10 mouse cellular contexts compared by ENCODE assay signal in the genomic region with DNA sequence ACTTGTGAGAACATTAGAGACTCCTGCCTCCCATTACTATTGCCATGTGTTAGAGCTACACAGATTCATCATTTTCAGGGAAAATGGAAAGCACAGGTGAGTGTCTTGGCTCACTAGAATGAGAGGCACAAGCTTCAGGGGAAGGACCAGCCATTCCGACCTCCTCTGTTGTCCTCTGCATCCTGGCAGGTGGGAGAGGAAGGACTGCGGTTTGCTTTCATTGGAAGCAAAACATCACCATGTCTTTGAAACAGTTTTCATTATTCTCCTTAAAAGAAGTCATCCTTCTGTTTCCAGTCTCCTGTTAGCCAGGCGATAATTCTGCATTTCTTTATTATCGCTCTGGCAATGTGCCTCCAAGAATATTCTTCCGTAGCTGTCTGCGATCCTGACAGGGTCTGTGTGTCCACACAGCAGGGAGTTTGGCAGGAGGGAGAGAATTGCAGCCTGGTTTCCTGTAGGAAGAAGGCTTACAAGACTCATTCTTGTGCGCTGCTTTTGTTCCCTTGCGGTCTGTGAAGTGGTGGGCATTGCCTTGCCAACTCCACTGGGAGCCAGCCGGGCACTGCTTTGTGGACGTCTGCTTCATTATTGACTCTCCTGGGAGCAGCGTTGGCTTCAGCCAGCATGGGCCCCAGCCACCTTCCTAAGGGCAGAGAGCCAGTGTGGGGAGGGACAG. TPM values are rescaled to one million over a fixed set of nuclear protein-coding genes. Genes with fewer than 3 reads are reported as not detected.
DNase-seq lines count a peak whose midpoint lies in the region; TF ChIP-seq lines count a peak whose summit lies in the region.
"Had no signal": no experiment of that assay in that cellular context is flagged by ENCODE, and none has a peak within 500 bp of the region (broad histone marks: within the 10 kb centered on the region; RNA-seq: fewer than 3 reads in every experiment).

No protein-coding gene starts in this region.

- TF ChIP-seq POLR2A in brain, embryonic 14.5 days (IDR thresholded peaks at IDR 0.05; ENCODE audit: borderline replicate concordance, extremely low read depth, insufficient read depth, insufficient read length, poor library complexity, severe bottlenecking) = no peak

- peak; percentile 63 for DNase-seq in layer of hippocampus, adult 9-11 months
- DNase-seq in layer of hippocampus, postnatal 25 days (ENCODE audit: extremely low spot score in 1 of 2, low spot score in 1 of 2) = no peak
- peak; percentile 91 for DNase-seq in brain, embryonic 14.5 days (ENCODE audit: low read depth)
- peak; percentile 69 to 74 for DNase-seq in cerebellum, postnatal 36 days
- DNase-seq in lung, postnatal 10 days = peak; percentile 5
- DNase-seq in adrenal gland, postnatal 36 days = no peak
- DNase-seq in thymus, postnatal 14 days = no peak
- DNase-seq in frontal cortex, postnatal 25 days (ENCODE audit: low spot score in 2 of 2) = no peak
- DNase-seq: kidney, postnatal 36 days; thymus, postnatal 25 days had no signal

- TF ChIP-seq CTCF in brain, embryonic 14.5 days (IDR thresholded peaks at IDR 0.05; ENCODE audit: borderline replicate concordance, extremely low read depth, insufficient read depth, insufficient read length) = no peak

RNA-seq across cellular contexts. Expression of gene Kif5c, which starts 36.2 kb away (rescaled TPM):
- 100 to 1,000 TPM; 561 to 562 TPM for total RNA-seq in layer of hippocampus, postnatal 25 days (2021)
- 123 and 253 TPM in 2 replicates for polyA plus RNA-seq in brain, embryonic 14.5 days (2012; rRNA removed)
- 1 to 10 TPM; 4.8 to 5.4 TPM for total RNA-seq in adrenal gland, postnatal 36 days (2021)

Comparison
In these comparisons a context has a peak if more than half of its experiments do, and no peak if none do; other contexts are left out.
1. DNase-seq: peak in layer of hippocampus, adult 9-11 months (single experiment), brain, embryonic 14.5 days (single experiment), cerebellum, postnatal 36 days (2 of 2) and lung, postnatal 10 days (single experiment); none in layer of hippocampus, postnatal 25 days (0 of 2), adrenal gland, postnatal 36 days (0 of 2), thymus, postnatal 14 days (single experiment) and frontal cortex, postnatal 25 days (0 of 2).
2. RNA of gene Kif5c, which starts 36.2 kb away (total RNA-seq): 561 to 562 TPM in layer of hippocampus, postnatal 25 days; 4.8 to 5.4 TPM in adrenal gland, postnatal 36 days; every median in the first group is over 10 times any median in the second.